Mouse (Mus musculus) frontal cortex, postnatal 10 days (tissue): ENCODE measurements around the gene Psmd4.
A peak's percentile ranks its signal among the peaks of the same experiment; 100 is the strongest.
"Not testable (repeated sequence)": the region's sequence is repeated elsewhere in the genome, so short reads cannot be mapped to it uniquely, and the experiment has no call there.

Experiments
- DNase-seq, 2 experiments: peaks; one replicate each; pipeline ENCODE4 v3.0.0; 2022; ENCODE audit warnings: low spot score in 2 of 2, mixed read lengths in 1 of 2

Psmd4 gene

GRCm38 (mm10) chr3:95042166-95042837 is at the start of gene Psmd4:
TSS of gene Psmd4 (minus strand) at chr3:95042614.
- DNase-seq = peak; percentile 97

DNA sequence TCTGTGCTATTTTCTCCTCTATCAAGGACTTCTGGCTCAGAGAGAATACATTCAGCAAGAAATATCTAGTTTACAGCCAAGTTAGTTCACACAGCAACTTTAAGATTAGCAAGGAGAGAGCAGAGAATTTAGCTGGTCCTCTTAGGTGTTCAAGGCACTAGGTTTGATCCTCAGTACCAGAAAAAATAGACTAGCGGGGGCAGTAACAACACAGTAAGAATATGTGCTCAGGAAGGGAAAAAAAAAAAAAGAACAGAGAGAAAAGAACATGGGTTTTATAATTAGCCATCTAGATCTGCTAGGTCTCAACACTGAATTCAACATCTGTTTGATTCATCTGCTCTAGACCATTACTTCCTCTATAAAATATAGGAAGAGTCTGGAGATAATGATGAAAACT is 45.7 kb upstream of the Psmd4 start:
- no peak for DNase-seq

DNA sequence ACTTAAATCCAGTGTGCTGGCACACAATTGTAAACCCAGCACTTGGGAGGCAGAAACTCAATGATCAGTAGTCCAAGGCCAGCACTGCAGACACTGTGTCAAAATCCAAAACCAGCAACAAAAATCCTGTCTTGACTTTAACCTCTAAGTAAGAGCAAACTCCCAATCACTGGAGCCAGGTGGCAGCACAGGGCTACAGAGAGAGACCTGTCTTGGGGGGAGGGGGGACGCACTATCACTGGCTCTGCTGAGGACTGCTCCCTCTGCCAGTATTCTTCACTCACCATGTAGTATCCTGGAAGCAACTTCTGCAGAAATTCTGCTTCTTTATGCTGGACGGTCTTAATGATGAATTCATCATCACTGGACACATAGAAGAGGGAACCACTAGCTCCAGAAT is 29.2 kb upstream of the Psmd4 start:
- no peak for DNase-seq

- DNase-seq = no peak
Observed at GRCm38 (mm10) chr3:95066570-95066969, 24.2 kb upstream of the Psmd4 start.

DNA sequence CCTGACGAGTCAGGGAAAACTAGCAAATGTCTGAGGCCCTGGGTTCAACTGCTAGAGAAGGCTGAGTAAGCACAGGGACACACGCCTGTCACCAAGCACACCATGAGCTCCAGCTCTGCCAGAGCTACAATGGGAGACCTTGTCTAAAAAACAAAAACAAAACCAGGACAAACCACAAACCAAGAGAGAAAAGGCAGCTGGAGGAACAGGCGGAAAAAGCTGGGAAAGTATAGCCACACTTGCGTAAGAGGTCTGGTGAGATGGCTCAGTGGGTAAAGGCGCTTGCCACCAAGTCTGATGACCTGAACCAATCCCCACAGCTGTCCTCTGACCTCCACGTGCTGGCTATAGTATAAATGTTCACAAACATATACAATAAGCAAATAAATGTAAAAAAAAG is 23.7 kb upstream of the Psmd4 start:
- no peak for DNase-seq

- no peak for DNase-seq
Observed at GRCm38 (mm10) chr3:95065553-95065952, 23.1 kb upstream of the Psmd4 start.

DNA sequence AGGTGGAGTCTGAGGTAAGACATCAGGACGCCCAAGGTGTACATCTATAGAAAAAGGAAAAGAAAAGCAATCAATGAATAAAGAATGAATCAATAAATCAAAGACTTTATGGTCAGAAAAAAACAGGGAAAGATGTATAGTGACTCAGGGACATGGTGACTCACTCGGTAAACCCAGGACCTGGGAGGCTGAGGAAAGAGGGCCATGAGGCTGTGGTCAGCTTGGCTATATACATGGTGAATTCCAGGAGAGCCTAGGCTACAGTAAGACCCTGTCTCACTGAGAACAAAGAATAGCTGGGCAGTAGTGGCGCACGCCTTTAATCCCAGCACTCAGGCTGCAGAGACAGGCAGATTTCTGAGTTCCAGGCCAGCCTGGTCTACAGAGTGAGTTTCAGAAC is 21.3 kb upstream of the Psmd4 start:
- no peak for DNase-seq

DNA sequence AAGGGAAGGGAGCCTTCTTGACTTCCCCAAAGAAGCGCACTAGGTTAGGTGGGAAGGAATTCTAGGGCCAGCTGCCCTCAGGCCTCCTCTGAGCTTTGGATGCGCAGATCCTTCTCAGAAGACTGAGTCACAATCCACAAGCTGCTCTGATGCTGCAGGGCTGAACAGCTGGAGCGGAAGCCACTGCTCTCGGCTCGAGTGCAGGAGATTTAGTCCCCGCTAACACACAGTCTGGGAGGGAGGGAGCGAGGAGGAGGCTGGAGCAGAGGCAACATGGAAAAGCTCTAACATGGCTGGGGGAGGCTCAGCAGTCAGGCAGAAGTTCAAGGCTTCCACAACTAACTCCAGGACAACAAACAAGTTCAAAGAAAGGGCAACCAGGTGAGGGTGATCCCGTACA is 15.7 kb upstream of the Psmd4 start:
- DNase-seq = no peak

- no peak for DNase-seq
Observed at GRCm38 (mm10) chr3:95056275-95056674, 13.9 kb upstream of the Psmd4 start.

- no peak for DNase-seq
Observed at GRCm38 (mm10) chr3:95054481-95055260, 12.3 kb upstream of the Psmd4 start.

- DNase-seq = no peak
Observed at GRCm38 (mm10) chr3:95053701-95054100, 11.3 kb upstream of the Psmd4 start.

- no peak for DNase-seq
Observed at GRCm38 (mm10) chr3:95052959-95053358, 10.5 kb upstream of the Psmd4 start.

GRCm38 (mm10) chr3:95047914-95048313 is 5.5 kb upstream of the Psmd4 start:
- DNase-seq = no peak

GRCm38 (mm10) chr3:95046462-95047057 is 4.1 kb upstream of the Psmd4 start:
- DNase-seq = no peak

DNA sequence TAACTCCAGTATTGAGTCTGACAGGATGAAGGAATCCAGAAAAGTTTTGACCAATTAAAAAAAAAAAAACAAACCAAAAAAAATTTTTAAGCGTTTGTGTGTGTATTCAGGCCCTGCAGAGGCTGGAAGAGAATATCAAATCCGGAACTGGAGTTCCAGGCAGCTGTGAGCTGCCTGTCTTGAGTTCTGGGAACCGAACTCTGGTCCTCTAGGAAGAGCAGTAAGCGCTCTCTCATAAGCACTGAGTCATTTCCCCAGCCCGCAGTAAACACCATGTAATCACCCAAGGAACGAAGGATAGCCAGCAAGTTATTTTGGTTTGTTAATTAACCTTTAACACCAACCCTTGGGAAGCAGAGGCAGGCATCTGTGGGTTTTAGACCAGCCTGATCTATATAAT is 837 bp upstream of the Psmd4 start:
- no peak for DNase-seq

DNA sequence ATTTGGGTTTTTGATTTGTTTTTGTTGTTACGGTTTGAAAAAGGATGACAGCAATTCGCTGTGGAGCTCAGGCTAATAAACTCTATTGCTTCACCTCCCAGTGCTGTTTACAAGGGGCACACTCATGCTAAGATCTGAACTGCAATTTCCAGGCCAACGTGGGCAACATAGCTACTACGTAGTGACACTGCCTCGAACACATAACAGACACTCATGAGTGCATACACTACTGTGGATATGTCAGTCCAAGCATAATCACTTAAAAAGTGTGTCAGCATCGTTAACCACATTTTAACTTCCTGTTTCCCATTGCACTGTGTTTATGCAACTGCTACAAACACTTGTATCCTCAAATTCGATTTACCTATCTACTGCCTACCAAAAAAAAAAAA is 420 bp upstream of the Psmd4 start:
- DNase-seq = no peak

DNA sequence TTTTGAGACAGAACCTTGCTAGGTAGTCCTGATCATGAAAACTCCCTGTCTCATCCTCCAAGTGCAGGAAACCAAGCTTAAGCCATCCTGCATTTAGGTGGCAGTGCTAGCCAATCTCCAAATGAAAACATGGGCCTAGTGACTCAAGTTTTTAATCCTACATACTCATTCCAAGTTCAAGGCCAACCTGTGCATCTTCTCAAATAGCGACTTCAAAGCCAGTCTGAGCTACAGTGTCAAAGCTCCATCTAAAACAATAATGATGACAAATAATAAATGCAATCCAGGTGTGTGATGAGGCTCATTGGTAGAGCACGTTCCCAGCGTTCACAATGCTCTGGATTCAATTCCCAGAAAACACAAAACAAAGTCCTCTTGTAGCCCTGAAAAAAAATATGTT is 789 bp downstream of the Psmd4 start:
- no peak for DNase-seq

- DNase-seq = no peak
Observed at GRCm38 (mm10) chr3:95029953-95030352, 12.5 kb downstream of the Psmd4 start.

GRCm38 (mm10) chr3:95029291-95029827 is 13.1 kb downstream of the Psmd4 start:
- not testable (repeated sequence) for DNase-seq

GRCm38 (mm10) chr3:95028603-95029002 is 13.8 kb downstream of the Psmd4 start:
- DNase-seq = no peak

DNA sequence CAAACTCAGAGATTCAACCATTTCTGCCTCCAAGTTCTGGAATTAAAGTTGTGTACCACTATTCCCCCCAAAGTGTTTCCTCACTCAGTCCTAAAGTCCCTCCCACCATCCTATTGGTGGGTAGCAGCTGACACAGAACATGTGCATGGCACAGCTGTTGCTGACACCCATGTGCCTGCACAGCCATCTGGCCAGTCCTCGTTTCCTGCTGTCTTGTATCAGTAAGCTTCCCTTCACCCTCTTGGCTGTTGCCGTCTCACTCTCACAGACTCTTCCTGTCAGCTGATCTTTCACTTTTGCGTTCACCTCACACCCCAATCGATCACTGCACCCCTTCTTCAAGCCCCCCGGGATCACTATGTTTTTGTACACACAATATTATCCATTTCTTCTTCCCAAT is 14.7 kb downstream of the Psmd4 start:
- DNase-seq = no peak

DNA sequence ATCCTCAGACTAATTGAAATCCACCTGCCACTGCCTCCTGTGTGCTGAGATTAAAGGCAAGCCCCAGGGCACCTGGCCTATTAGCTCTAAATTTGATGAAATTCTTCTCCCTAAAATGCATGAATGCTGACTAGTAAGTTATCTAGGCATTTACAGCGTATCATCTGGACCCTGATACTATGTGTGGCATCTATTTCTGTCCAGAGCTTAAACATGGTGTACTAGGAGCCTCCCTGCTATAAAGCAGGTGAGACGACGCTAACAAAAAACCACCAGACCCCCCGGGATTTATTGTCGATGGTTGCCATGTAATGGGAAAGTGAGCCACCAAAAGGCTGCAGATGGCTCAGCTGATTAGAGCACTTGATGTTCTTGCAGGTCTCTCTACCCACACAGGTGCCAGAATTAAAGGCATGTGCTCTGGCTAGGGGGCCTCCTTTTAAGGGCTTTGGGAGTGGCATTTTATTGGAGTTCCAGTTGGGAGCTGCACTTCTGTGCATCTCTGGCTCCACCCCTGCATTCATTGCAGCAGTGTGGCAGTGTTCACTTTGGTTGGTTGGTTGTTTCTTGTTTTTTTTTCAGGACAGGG is 15.3 kb downstream of the Psmd4 start:
- no peak for DNase-seq
